Mouse (Mus musculus) spleen, adult 2 months (tissue): ENCODE data around the gene Otof. TPM values are rescaled to one million over a fixed set of nuclear protein-coding genes. Genes with fewer than 3 reads are reported as not detected.

ENCODE experiments used
- DNase-seq, 2 experiments: peaks; one replicate each; pipeline versions ENCODE4 v3.0.0 to v3.0.0-alpha.2; 2012 to 2021; ENCODE audit warnings: low spot score in 2 of 2, low read depth in 1 of 2
- H3K27ac ChIP-seq: fragments of 200-500 bp; 2 replicates; pipeline ENCODE4 v1.5.1; 2012; ENCODE audit warnings: low read length, inconsistent platforms; ENCODE audit not compliant: insufficient read depth
- H3K27me3 ChIP-seq: fragments of 200-500 bp; 2 replicates; pipeline ENCODE4 v1.6.1; 2012; ENCODE audit warnings: mild to moderate bottlenecking, moderate library complexity, low read length, inconsistent platforms; ENCODE audit not compliant: control insufficient read depth, insufficient read depth
- H3K36me3 ChIP-seq: fragments of 200-500 bp; 2 replicates; pipeline ENCODE4 v1.6.1; 2012; ENCODE audit warnings: mild to moderate bottlenecking, low read length, inconsistent platforms; ENCODE audit not compliant: control insufficient read depth, insufficient read depth
- H3K4me1 ChIP-seq: fragments of 200-500 bp; 2 replicates; pipeline ENCODE4 v1.6.1; 2011; ENCODE audit warnings: inconsistent platforms; ENCODE audit not compliant: control insufficient read depth, insufficient read depth, insufficient read length
- H3K4me3 ChIP-seq: fragments of 200-500 bp; 2 replicates; pipeline ENCODE4 v1.5.1; 2011; ENCODE audit warnings: mild to moderate bottlenecking, inconsistent platforms; ENCODE audit not compliant: insufficient read depth, insufficient read length; ENCODE audit errors: extremely low read depth
- CTCF ChIP-seq: fragments of 200-500 bp; IDR thresholded peaks from 2 replicates; pipeline ENCODE4 v1.5.1; 2011; ENCODE audit warnings: mild to moderate bottlenecking, inconsistent platforms; ENCODE audit not compliant: insufficient read depth, insufficient read length, insufficient replicate concordance; ENCODE audit errors: extremely low read depth
- POLR2A ChIP-seq: fragments of 200-500 bp; IDR thresholded peaks from 2 replicates; pipeline ENCODE4 v1.6.1; 2011; ENCODE audit warnings: low read depth, low read length, inconsistent platforms
- WGBS: fragments of 180-500 bp; shearing (Covaris S2); methylation state at CpG from one replicate; pipeline ENCODE4 v1.1.7; 2018; 5-methylcytosine and 5-hydroxymethylcytosine counted together
- polyA plus RNA-seq: library from polyadenylated mRNA; depleted of rRNA; stranded (reverse); fragments of >200 nt; gene quantifications from 2 replicates; pipeline ENCODE4 v1.2.3, GENCODE M21; 2012; rRNA removed

The Otof gene
- polyA plus RNA-seq = 0.05 and 0.08 TPM in 2 replicates

DNA sequence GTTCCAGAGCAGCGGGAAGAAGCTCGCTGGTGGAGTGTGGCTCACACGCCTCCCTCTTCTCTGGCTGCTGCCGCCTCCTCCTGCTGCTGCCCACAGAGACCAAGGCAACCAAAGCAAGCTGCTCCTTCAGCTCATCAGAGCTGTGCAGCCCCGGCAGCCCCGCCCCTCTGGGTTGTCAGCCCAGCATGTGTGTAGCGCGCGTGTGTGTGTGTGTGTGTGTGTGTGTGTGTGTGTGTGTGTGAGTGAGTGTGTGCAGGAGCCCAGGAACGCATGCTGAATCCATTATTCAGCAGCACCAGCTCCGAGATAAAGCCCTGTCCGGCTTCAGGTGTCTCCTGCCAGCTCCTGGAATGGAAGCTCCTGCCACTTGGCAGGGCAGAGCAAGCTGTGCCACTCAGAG is at the start of gene Otof:
Gene Otof, minus strand, starts transcription at position 112 of the 400 bp plus-strand sequence.
- 41% methylated on average over 12 of the region's 12 CpGs for WGBS
- DNase-seq = no peak
- Histone ChIP-seq H3K27ac (no peak within 1 kb of the TSS), H3K27me3 (no peaks in the 10 kb centered on the region; the same call in 1 of the 2 replicates), H3K4me3 (no peak within 1 kb of the TSS), H3K4me1 (no peaks in the 10 kb centered on the region), H3K36me3 (no peaks in the 10 kb centered on the region)
- TF ChIP-seq CTCF (no peak), POLR2A (no peak)

GRCm38 (mm10) chr5:30497299-30497698 is 35.6 kb upstream of the Otof start:
- WGBS = 77% methylated on average over 7 of the region's 7 CpGs

GRCm38 (mm10) chr5:30496821-30497220 is 35.1 kb upstream of the Otof start:
- no peak for TF ChIP-seq POLR2A
- TF ChIP-seq CTCF = no peak
- H3K4me1 ChIP-seq = no peaks in the 10 kb centered on the region
- H3K27ac ChIP-seq = no peak overlapping the region
- no peaks in the 10 kb centered on the region for H3K27me3 ChIP-seq
- H3K4me3 ChIP-seq = no peak overlapping the region
- no peak for DNase-seq
- no peaks in the 10 kb centered on the region for H3K36me3 ChIP-seq
- 88% methylated on average over 8 of the region's 8 CpGs for WGBS

More at GRCm38 (mm10) chr5:30497299-30497698, 35.6 kb upstream of the Otof start:
- H3K36me3 ChIP-seq = no peaks in the 10 kb centered on the region
- no peak for DNase-seq
- H3K27me3 ChIP-seq = no peaks in the 10 kb centered on the region
- no peak overlapping the region for H3K27ac ChIP-seq
- TF ChIP-seq CTCF = no peak
- no peak for TF ChIP-seq POLR2A
- no peaks in the 10 kb centered on the region for H3K4me1 ChIP-seq
- H3K4me3 ChIP-seq = no peak overlapping the region

GRCm38 (mm10) chr5:30495288-30495687 is 33.6 kb upstream of the Otof start:
- no peak for TF ChIP-seq CTCF
- no peak for TF ChIP-seq POLR2A
- Histone ChIP-seq H3K4me1 (no peaks in the 10 kb centered on the region), H3K4me3 (no peak overlapping the region), H3K27ac (no peak overlapping the region), H3K27me3 (no peaks in the 10 kb centered on the region), H3K36me3 (no peaks in the 10 kb centered on the region)
- no peak for DNase-seq
- WGBS = 94% methylated on average over 2 of the region's 2 CpGs

GRCm38 (mm10) chr5:30494606-30495005 is 32.9 kb upstream of the Otof start:
- no peak overlapping the region for H3K4me3 ChIP-seq
- no peaks in the 10 kb centered on the region for H3K4me1 ChIP-seq
- H3K27me3 ChIP-seq = no peaks in the 10 kb centered on the region
- DNase-seq = no peak
- no peak for TF ChIP-seq POLR2A
- TF ChIP-seq CTCF = no peak
- WGBS = 89% methylated on average over 7 of the region's 7 CpGs
- no peaks in the 10 kb centered on the region for H3K36me3 ChIP-seq
- no peak overlapping the region for H3K27ac ChIP-seq

DNA sequence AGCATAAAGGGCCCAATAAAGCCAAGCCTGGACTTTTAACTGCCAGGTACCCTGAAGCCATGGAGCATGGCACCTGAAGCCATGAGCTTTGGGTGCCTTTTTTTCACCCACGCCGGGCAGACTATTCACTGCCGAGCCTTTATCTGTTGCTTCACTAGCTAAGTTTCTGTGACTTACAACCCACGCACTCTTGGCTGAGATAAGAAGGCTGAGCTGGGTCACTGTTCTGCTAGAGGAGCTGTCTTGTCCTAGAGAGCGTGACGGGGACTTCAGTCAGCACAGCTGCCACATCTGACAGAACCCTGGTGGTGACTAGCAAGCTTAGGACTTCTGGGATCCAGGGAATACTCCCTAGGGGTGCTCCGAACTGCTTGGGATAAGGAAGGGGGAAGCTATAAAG is 32.0 kb upstream of the Otof start:
- H3K4me1 ChIP-seq = no peaks in the 10 kb centered on the region
- H3K27me3 ChIP-seq = no peaks in the 10 kb centered on the region
- DNase-seq = no peak
- H3K4me3 ChIP-seq = no peak overlapping the region
- no peak overlapping the region for H3K27ac ChIP-seq
- TF ChIP-seq CTCF = no peak
- TF ChIP-seq POLR2A = no peak
- WGBS = 75% methylated on average over 7 of the region's 7 CpGs
- H3K36me3 ChIP-seq = no peaks in the 10 kb centered on the region

- WGBS = 84% methylated on average over 5 of the region's 5 CpGs
- TF ChIP-seq POLR2A (no peak), CTCF (no peak)
- Histone ChIP-seq H3K4me1 (no peaks in the 10 kb centered on the region), H3K27me3 (no peaks in the 10 kb centered on the region), H3K27ac (no peak overlapping the region), H3K36me3 (no peaks in the 10 kb centered on the region), H3K4me3 (no peak overlapping the region)
- DNase-seq = no peak
Measured at GRCm38 (mm10) chr5:30490845-30491244, 29.1 kb upstream of the Otof start.
